Mouse (Mus musculus) left cerebral cortex, adult 2 months (tissue): ENCODE measurements around the gene Gigyf1. TPM values are rescaled to one million over a fixed set of nuclear protein-coding genes. Genes with fewer than 3 reads are reported as not detected.
A peak's percentile ranks its signal among the peaks of the same experiment; 100 is the strongest.

ENCODE experiments used
- DNase-seq, 2 experiments: peaks; one replicate each; pipeline ENCODE4 v3.0.0; 2021 to 2022; ENCODE audit warnings: low spot score in 2 of 2, mixed read lengths in 1 of 2; ENCODE audit errors: extremely low spot score in 1 of 2
- H3K27ac ChIP-seq: fragments of 200-600 bp; 2 replicates; pipeline ENCODE4 v1.8.1; 2022
- H3K4me3 ChIP-seq: fragments of 200-600 bp; 2 replicates; pipeline ENCODE4 v1.8.1; 2022
- CTCF ChIP-seq: fragments of 200-600 bp; IDR thresholded peaks from 2 replicates; pipeline ENCODE4 v1.8.1; 2022; ENCODE audit warnings: antibody characterized with exemption, mild to moderate bottlenecking, moderate library complexity
- intact Hi-C: fragments of 180-260 bp; cut with DNase I; formaldehyde crosslinking; loops from one replicate; pipeline ENCODE4 v1.15.1; 2025
- long read RNA-seq, 2 experiments: library from polyadenylated mRNA; stranded (forward); transcript quantifications; one replicate each; pipeline ENCODE4 v2.0.0; 2021; ENCODE audit warnings: borderline mapping rate in 2 of 2
- total RNA-seq, 2 experiments: library from RNA; stranded (reverse); gene quantifications; 2 replicates each; pipeline ENCODE4 v1.2.3; 2021

Gigyf1 gene
- total RNA-seq, result 10 to 100 TPM; 58.1 to 59.9 TPM
- long read RNA-seq, experiment 1, partial matches to known transcripts, result 1 of 12 reads
- long read RNA-seq, experiment 1, other reads (novel, unspliced or antisense), result 11 of 12 reads
- long read RNA-seq, experiment 2, partial matches to known transcripts, result 11 of 22 reads
- long read RNA-seq, experiment 2, other reads (novel, unspliced or antisense), result 11 of 22 reads

- H3K4me3 ChIP-seq, result no peak within 1 kb of the TSS
- TF ChIP-seq CTCF, result peak; percentile 59
- DNase-seq, result no peak
- intact Hi-C loops, result loop anchor here (10.0 kb wide), 1 partner anchor 56 kb away; no protein-coding TSS in a partner anchor
- H3K27ac ChIP-seq, result no peak within 1 kb of the TSS
Observed at GRCm38 (mm10) chr5:137518436-137518835, at the start of gene Gigyf1. Gene Gigyf1 (plus strand): TSS chr5:137518548.

DNA sequence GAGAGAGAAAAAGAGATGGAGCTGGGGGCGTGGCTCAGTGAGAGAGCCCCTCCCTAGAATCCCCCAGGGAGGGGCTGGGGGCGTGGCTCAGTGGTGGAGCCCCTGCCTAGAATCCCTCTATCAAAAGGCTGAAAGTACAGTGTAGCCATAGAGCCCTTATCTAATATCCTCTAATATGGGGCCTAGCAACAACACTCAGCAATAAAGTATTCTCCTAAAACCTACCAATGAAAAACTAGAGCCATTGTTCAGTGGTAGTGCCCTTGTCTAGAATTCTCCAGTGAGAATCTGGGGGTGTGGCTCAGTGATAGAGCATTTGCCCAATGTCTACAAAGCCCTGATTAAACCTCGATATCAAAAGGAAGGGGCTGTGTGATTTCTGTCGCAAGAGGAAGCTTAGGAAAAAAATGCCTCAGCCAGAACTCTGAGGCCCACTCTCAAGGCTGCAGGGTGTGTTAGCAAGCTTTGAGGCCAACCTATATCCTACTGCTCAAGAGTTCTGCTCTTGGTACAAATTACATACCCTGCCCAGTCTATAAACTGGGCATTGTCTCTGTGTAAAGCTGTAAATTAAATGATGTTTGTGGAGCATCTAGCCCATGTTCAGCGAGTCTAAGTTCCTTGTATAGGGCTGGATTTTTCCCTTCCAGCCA is 46.0 kb upstream of the Gigyf1 start:
- intact Hi-C loops, result loop anchor here (10.0 kb wide), 1 partner anchor 318 kb away; no protein-coding TSS in a partner anchor
- DNase-seq, result no peak
- no peak for TF ChIP-seq CTCF
- Histone ChIP-seq H3K4me3 (no peak overlapping the region), H3K27ac (no peak overlapping the region)

DNA sequence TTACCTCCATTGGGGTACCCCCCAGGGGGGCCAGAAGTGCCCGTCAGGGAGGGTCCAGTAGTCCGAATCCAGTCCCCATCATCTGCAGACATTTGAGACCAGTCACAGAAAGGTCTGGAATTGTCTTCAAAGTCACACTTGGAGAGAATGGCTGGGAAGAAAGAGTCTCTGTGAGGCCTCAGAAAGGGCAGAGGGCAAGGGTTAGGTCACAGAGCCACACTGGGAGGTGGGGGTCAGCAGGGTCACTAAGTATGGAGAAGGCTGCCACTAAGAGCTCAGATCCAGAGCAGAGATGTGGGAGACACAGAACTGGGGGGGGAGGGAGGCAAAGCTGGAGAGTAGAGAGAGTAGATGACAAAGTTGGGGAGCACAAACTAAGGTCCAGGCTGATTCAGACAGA is 44.0 kb upstream of the Gigyf1 start:
- DNase-seq, result no peak
- no peak overlapping the region for H3K4me3 ChIP-seq
- intact Hi-C loops, result loop anchor here (10.0 kb wide), 1 partner anchor 320 kb away; no protein-coding TSS in a partner anchor
- no peak overlapping the region for H3K27ac ChIP-seq
- no peak for TF ChIP-seq CTCF

DNA sequence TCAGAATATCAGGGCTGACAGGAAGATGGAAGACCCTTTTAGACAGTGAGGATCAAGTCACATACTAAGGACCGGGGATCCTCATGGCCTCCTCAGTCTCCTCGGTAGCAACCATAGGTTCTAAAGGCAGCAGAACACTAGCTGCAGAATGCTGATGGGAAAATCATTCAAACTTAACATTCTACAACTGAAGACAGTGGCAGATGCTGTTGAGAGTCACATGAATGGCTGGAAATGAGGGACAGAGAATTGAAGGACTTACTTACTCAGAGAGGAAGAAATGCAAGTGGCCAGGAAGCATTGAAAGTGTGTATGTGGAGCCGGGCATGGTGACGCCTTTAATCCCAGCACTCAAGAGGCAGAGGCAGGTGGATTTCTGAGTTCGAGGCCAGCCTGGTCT is 41.4 kb upstream of the Gigyf1 start, which contains the start of gene Zan:
TSS of gene Zan (minus strand) at position 101 of the 400 bp plus-strand sequence.
- Histone ChIP-seq H3K4me3 (no peak within 1 kb of the TSS), H3K27ac (no peak within 1 kb of the TSS)
- no peak for TF ChIP-seq CTCF
- DNase-seq, result no peak
- intact Hi-C loops, result loop anchor here (10.0 kb wide), 1 partner anchor 322 kb away; no protein-coding TSS in a partner anchor

DNA sequence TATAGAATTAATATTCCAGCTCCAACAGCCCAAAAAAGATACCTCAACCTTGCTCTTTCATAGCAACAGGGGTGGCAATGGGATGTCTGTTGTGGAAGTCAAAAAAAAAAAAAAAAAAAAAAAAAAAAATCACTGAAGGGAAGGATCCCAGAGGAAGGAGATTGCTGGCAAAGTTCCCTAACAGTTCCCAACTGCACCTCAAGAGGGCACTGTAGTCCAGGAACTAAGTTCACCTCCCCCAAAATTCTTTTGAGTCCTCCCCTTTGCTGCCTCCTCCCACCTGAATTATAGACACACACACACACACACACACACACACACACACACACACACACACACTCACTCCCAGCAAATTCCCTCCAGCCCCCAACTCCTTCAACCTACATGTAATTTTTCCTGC is 37.2 kb upstream of the Gigyf1 start:
- Histone ChIP-seq H3K27ac (no peak overlapping the region), H3K4me3 (no peak overlapping the region)
- intact Hi-C loops, result loop anchor here (2.0 kb wide), 1 partner anchor 22 kb away; the partner anchor contains the start of gene Pop7
- peak; percentile 66 for TF ChIP-seq CTCF
- DNase-seq, result peak; percentile 71 to 83

DNA sequence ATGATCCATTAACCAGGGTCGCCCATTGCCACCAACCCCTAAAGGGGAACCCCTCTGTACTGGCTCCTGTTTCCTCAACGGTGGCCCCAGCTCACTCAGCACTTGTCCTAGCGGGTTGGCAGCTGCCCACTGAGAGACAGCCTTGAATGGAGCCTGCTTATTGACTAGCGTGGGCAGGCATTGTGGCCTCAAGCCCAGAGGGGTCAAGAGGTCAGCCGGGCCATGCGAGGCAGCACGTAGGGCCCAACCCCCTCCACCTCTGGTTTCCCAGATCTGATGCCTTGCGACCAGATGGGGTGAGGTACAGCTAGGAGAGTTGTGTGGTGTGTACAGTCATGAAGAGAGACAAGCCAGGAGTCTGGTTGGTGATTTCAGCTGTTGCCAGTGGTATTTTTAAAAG is 36.5 kb upstream of the Gigyf1 start:
- intact Hi-C loops, result loop anchor here (2.0 kb wide), 1 partner anchor 21 kb away; the partner anchor contains the start of gene Pop7
- Histone ChIP-seq H3K4me3 (no peak overlapping the region), H3K27ac (no peak overlapping the region)
- TF ChIP-seq CTCF, result no peak
- DNase-seq, result no peak

GRCm38 (mm10) chr5:137485071-137485850 is 33.1 kb upstream of the Gigyf1 start:
- Histone ChIP-seq H3K4me3 (no peak overlapping the region), H3K27ac (no peak overlapping the region)
- DNase-seq, result no peak
- no peak for TF ChIP-seq CTCF
- intact Hi-C loops, result no loop called here

- no peak for TF ChIP-seq CTCF
- intact Hi-C loops, result no loop called here
- H3K27ac ChIP-seq, result no peak overlapping the region
- H3K4me3 ChIP-seq, result no peak overlapping the region
- no peak for DNase-seq
Observed at GRCm38 (mm10) chr5:137485851-137486155, 32.5 kb upstream of the Gigyf1 start.

GRCm38 (mm10) chr5:137487616-137488015 is 30.7 kb upstream of the Gigyf1 start:
- DNase-seq, result no peak
- Histone ChIP-seq H3K4me3 (no peak overlapping the region), H3K27ac (no peak overlapping the region)
- TF ChIP-seq CTCF, result peak; percentile 19; the same call in 1 of the 2 replicates
- intact Hi-C loops, result no loop called here

DNA sequence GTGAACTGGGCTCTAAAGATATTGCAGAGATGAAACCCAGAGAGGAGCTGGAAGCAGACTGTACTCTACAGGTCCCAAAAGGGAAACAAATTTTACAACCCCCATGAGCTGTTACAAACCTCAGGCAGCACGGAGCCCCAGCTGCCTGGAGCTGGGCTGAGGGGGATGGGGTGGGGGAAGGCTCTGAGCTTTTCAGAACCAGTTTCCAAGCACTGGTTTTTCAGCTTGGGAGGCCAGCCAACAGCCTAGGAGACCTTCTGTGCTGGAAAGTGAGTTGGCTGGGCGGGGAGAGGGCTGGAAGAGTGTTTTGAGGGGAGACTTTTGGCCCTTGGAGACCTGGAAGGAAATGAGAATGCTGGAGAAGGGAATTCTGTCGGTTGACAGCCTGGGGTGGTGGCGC is 26.8 kb upstream of the Gigyf1 start:
- DNase-seq, result no peak
- no peak for TF ChIP-seq CTCF
- no peak overlapping the region for H3K4me3 ChIP-seq
- intact Hi-C loops, result no loop called here
- no peak overlapping the region for H3K27ac ChIP-seq

GRCm38 (mm10) chr5:137493831-137494230 is 24.5 kb upstream of the Gigyf1 start:
- no peak for TF ChIP-seq CTCF
- H3K4me3 ChIP-seq, result no peak overlapping the region
- no peak overlapping the region for H3K27ac ChIP-seq
- DNase-seq, result no peak
- intact Hi-C loops, result no loop called here

GRCm38 (mm10) chr5:137500186-137500585 is 18.2 kb upstream of the Gigyf1 start:
- TF ChIP-seq CTCF, result no peak
- H3K4me3 ChIP-seq, result no peak overlapping the region
- intact Hi-C loops, result no loop called here
- DNase-seq, result no peak
- no peak overlapping the region for H3K27ac ChIP-seq
